Mouse (Mus musculus) liver, embryonic 14.5 days (tissue): ENCODE data around the gene Rnf115. TPM values are rescaled to one million over a fixed set of nuclear protein-coding genes. Genes with fewer than 3 reads are reported as not detected.

Source experiments
- ATAC-seq: fragments of 200-750 bp; cut with Nextera tagmentation; 2 replicates; pipeline ENCODE4 v1.8.0; 2017; ENCODE audit warnings: moderate number of reproducible peaks, mild to moderate bottlenecking, moderate library complexity; ENCODE audit not compliant: insufficient read depth
- DNase-seq, 3 experiments: peaks; one replicate each; pipeline ENCODE4 v3.0.0-alpha.2; 2012 to 2013; ENCODE audit warnings: low read depth in 3 of 3, low spot score in 3 of 3
- H3K27ac ChIP-seq: fragments of 300-500 bp; sonication (generic); 2 replicates; pipeline ENCODE4 v1.5.1; 2014; ENCODE audit warnings: moderate library complexity, mild to moderate bottlenecking, control low read depth, inconsistent platforms
- H3K27me3 ChIP-seq: fragments of 300-500 bp; sonication (generic); 2 replicates; pipeline ENCODE4 v1.6.1; 2014; ENCODE audit warnings: mild to moderate bottlenecking, low read length, moderate library complexity; ENCODE audit not compliant: control insufficient read depth, insufficient read depth
- H3K36me3 ChIP-seq: fragments of 300-500 bp; sonication (generic); replicated peaks from 2 replicates; pipeline ENCODE4 v1.6.1; 2014; ENCODE audit warnings: low read depth; ENCODE audit not compliant: control insufficient read depth, insufficient read depth
- H3K4me1 ChIP-seq, 2 experiments: fragments of 200-500 bp in 1 of 2; fragments of 300-500 bp in 1 of 2; sonication (generic) in 1 of 2; replicated peaks; 2 replicates each; pipeline ENCODE4 v1.6.1; 2012 to 2014; ENCODE audit warnings: antibody characterized with exemption in 1 of 2, inconsistent platforms in 1 of 2, low read length in 1 of 2; ENCODE audit not compliant: control insufficient read depth in 2 of 2, insufficient read depth in 2 of 2
- H3K4me2 ChIP-seq: fragments of 300-500 bp; sonication (generic); 2 replicates; pipeline ENCODE4 v1.6.1; 2014; ENCODE audit warnings: low read depth, mild to moderate bottlenecking, control low read depth, moderate library complexity
- H3K4me3 ChIP-seq, 2 experiments: fragments of 200-500 bp in 1 of 2; fragments of 300-500 bp in 1 of 2; sonication (generic) in 1 of 2; 2 replicates each; pipeline ENCODE4 v1.5.1; 2012 to 2014; ENCODE audit warnings: low read depth in 2 of 2, low read length in 2 of 2, mild to moderate bottlenecking in 2 of 2, control low read depth in 1 of 2, inconsistent platforms in 1 of 2, moderate library complexity in 1 of 2; ENCODE audit not compliant: insufficient read depth in 1 of 2
- H3K9ac ChIP-seq: fragments of 300-500 bp; sonication (generic); replicated peaks from 2 replicates; pipeline ENCODE4 v1.6.1; 2014; ENCODE audit warnings: mild to moderate bottlenecking, control low read depth, moderate library complexity
- H3K9me3 ChIP-seq: fragments of 300-500 bp; sonication (generic); 2 replicates; pipeline ENCODE4 v1.6.1; 2016; ENCODE audit warnings: low read length, mixed read lengths; ENCODE audit not compliant: control insufficient read depth
- CTCF ChIP-seq: IDR thresholded peaks from 2 replicates; pipeline ENCODE4 v1.5.1; 2016; ENCODE audit warnings: antibody characterized with exemption, low read depth, control low read depth
- EP300 ChIP-seq: IDR thresholded peaks from 2 replicates; pipeline ENCODE4 v1.6.1; 2016; ENCODE audit warnings: antibody characterized with exemption, low read depth
- WGBS: fragments of 180-500 bp; shearing (Covaris S2); extraction: QIAGEN DNeasy Blood & Tissue Kit; methylation state at CpG from one replicate; pipeline ENCODE4 v1.1.7; 2014; ENCODE audit not compliant: insufficient replicate concordance; 5-methylcytosine and 5-hydroxymethylcytosine counted together
- polyA plus RNA-seq, 2 experiments: library from polyadenylated mRNA; depleted of rRNA in 1 of 2; stranded (reverse) in 1 of 2; unstranded in 1 of 2; fragments of >200 nt; fragmentation: Nextera tagmentation in 1 of 2; extraction: Ambion mirVana in 1 of 2; gene quantifications; 2 replicates each; pipeline versions ENCODE4 v1.2.1 to v1.2.3; 2012 to 2014

Rnf115 gene
- polyA plus RNA-seq, 2 experiments = 12.4 to 28.2 TPM

DNA sequence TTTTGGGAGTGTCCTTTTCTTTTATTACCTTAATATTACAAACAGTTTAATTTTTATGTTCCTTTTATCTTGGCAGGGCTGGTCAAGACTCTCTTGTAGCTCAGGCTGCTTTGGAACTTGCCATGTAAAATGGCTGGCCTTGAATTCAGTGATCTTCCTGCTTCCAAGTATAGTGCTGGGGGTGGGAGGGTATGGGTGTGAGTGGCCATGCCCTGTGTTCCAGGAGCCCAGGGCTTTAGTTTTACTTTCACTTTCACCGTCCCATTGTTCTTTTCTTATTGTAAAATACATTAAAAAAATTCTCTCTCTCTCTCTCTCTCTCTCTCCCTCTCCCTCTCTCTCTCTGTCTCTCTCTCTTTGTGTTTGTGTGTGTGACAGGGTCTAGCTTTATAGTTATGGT lies 37.1 kb downstream of the Rnf115 start:
- Histone ChIP-seq H3K9ac (no peak overlapping the region), H3K36me3 (no peaks in the 10 kb centered on the region), H3K9me3 (no peaks in the 10 kb centered on the region), H3K4me3 (no peak overlapping the region), H3K27me3 (no peaks in the 10 kb centered on the region), H3K4me1 (peaks cover 0 to 3% of the 10 kb centered on the region in 2 experiments; a peak in 1 of 4 replicates), H3K27ac (no peak overlapping the region), H3K4me2 (peak overlapping the region; percentile 29)
- no peak for TF ChIP-seq CTCF
- no peak for TF ChIP-seq EP300
- no peak for DNase-seq
- 56% methylated on average over 1 of the region's 1 CpGs for WGBS
- no peak for ATAC-seq

DNA sequence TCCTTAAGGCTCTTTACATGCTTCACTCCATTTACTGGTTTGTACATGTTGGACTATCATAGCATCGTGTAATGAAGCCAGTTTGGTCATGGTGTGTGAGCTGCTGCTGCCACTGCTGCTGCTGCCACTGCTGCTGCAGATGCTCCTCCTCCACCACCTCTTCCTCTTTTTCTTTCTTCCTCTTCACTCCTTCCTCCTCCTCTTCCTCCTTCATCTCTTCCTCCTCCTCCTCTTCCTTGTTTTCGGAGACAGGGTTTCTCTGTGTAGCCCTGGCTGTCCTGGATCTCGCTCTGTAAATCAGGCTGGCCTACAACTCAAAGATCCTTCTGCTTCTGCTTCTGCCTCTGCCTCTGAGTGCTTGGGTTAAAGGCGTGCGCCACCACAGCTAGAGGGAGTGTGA lies 42.5 kb downstream of the Rnf115 start:
- TF ChIP-seq CTCF (no peak), EP300 (no peak)
- Histone ChIP-seq H3K36me3 (no peaks in the 10 kb centered on the region), H3K4me2 (no peak overlapping the region), H3K4me1 (0 out of 4 replicates have a peak, but pooled peaks cover 2 to 3% of the 10 kb centered on the region in 2 experiments), H3K27ac (no peak overlapping the region), H3K9me3 (no peaks in the 10 kb centered on the region), H3K27me3 (no peaks in the 10 kb centered on the region), H3K9ac (no peak overlapping the region), H3K4me3 (no peak overlapping the region)
- ATAC-seq (no peak), DNase-seq (no peak)
- WGBS = 51% methylated on average over 5 of the region's 5 CpGs

DNA sequence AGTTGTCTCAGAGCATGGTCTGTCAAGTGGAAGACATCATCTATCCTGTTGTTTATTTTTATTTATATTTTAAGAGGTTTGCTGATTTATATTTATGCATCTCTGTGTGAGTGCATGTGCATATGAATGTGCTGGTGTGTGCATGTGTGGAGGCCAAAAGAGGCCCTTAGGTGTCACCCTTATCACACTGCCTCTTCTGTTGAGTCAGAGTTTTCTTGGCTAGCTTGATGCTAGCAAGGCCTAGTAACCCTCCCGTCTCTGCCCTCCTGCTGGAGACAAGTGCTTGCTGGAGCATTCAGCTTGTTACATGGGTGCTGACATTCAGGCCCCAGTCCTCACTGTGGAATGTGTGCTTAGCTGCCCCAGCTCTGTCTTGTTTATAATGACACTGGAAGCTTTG lies 45.5 kb downstream of the Rnf115 start:
- ATAC-seq (no peak), DNase-seq (peak in 1 of 3 experiments; percentile 4)
- Histone ChIP-seq H3K4me2 (no peak overlapping the region), H3K27me3 (no peaks in the 10 kb centered on the region), H3K9ac (no peak overlapping the region), H3K27ac (no peak overlapping the region), H3K9me3 (no peaks in the 10 kb centered on the region), H3K4me1 (peaks cover 3% of the 10 kb centered on the region in 2 experiments; a peak in 1 of 4 replicates), H3K4me3 (no peak overlapping the region), H3K36me3 (no peaks in the 10 kb centered on the region)
- WGBS = 18% methylated on average over 1 of the region's 1 CpGs
- TF ChIP-seq EP300 (no peak), CTCF (peak; percentile 49)

DNA sequence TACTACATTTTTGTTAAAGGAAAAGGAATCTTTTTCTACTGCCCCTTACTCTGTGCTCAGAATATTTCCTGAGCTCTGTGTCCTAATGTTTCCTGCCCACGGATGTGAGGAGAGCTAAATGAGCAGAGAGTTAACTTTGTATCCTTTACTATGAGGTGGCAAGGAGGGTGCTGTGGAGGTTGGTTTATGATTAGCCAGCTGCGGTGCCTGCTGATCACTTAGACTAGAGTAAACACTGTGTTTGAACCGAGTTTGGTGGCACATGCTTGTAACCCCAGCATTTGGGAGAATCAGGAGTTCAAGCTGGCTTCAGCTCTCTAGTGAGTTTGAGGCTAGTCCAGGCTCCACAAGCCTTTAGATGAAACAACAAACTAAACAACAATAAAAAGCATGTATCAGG lies 49.7 kb downstream of the Rnf115 start:
- Histone ChIP-seq H3K4me1 (peaks cover 3% of the 10 kb centered on the region in 2 experiments; a peak in 1 of 4 replicates), H3K27me3 (no peaks in the 10 kb centered on the region), H3K36me3 (no peaks in the 10 kb centered on the region), H3K4me3 (no peak overlapping the region), H3K4me2 (no peak overlapping the region), H3K9me3 (no peaks in the 10 kb centered on the region), H3K9ac (no peak overlapping the region), H3K27ac (no peak overlapping the region)
- no peak for TF ChIP-seq EP300
- no peak for TF ChIP-seq CTCF
- 60% methylated on average over 3 of the region's 3 CpGs for WGBS
- DNase-seq (peak in 2 of 3 experiments; percentile 17 to 19), ATAC-seq (0 out of 2 replicates have a peak, but pooled peaks have one; percentile 48)

DNA sequence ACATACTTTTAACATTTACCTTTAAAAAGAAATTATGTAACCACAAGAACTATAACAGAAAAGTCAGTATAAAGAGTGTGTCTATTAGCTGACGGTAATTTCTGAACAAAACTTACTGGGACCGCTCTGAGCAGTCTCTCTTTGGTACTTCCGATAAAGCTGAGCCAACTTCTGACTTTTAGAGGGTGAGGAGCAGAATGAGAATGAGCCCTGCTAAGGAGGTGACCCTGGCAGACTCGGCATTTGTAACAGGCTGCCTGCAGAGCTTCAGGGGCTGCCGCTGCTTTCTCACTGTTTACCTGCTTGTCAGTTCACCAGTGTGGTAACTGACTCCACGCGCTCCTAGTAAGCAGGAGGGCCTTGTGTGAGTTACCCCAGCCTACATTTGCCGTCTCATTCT lies 54.8 kb downstream of the Rnf115 start:
- no peak for ATAC-seq
- no peak for DNase-seq
- WGBS = 78% methylated on average over 8 of the region's 8 CpGs
- Histone ChIP-seq H3K36me3 (peaks cover 2% of the 10 kb centered on the region; the same call in 1 of the 2 replicates), H3K27me3 (no peaks in the 10 kb centered on the region), H3K4me3 (no peak overlapping the region), H3K4me1 (peaks cover 0 to 1% of the 10 kb centered on the region in 2 experiments; a peak in 1 of 4 replicates), H3K9me3 (no peaks in the 10 kb centered on the region), H3K4me2 (no peak overlapping the region), H3K9ac (no peak overlapping the region), H3K27ac (no peak overlapping the region)
- TF ChIP-seq EP300 (no peak), CTCF (no peak)
